Mouse (Mus musculus) CH12.LX (cell line): ENCODE data around the gene Chd1l. TPM values are rescaled to one million over a fixed set of nuclear protein-coding genes. Genes with fewer than 3 reads are reported as not detected.

Experiments used
- DNase-seq: peaks from one replicate; pipeline ENCODE4 v3.0.0-alpha.2; 2013; ENCODE audit errors: extremely low read depth
- H3K27ac ChIP-seq: 2 replicates; pipeline ENCODE4 v1.5.1; 2012; ENCODE audit warnings: low read depth, mild to moderate bottlenecking, control low read depth, moderate library complexity; ENCODE audit not compliant: insufficient read depth
- H3K27me3 ChIP-seq: replicated peaks from 2 replicates; pipeline ENCODE3; 2012; ENCODE audit warnings: inconsistent platforms
- H3K36me3 ChIP-seq, 2 experiments: replicated peaks in 1 of 2; 2 replicates each; pipeline versions ENCODE3 to v1.6.1; 2012; ENCODE audit warnings: inconsistent platforms in 1 of 2, low read length in 1 of 2, mild to moderate bottlenecking in 1 of 2, mixed read lengths in 1 of 2, moderate library complexity in 1 of 2; ENCODE audit not compliant: control insufficient read depth in 1 of 2, insufficient read depth in 1 of 2
- H3K4me1 ChIP-seq, 2 experiments: 2 replicates each; pipeline ENCODE4 v1.6.1; 2012; ENCODE audit warnings: inconsistent platforms in 1 of 2, moderate library complexity in 1 of 2; ENCODE audit not compliant: insufficient read depth in 2 of 2, control insufficient read depth in 1 of 2
- H3K4me2 ChIP-seq: 2 replicates; pipeline ENCODE4 v1.6.1; 2012; ENCODE audit warnings: low read depth, mild to moderate bottlenecking, control low read depth; ENCODE audit not compliant: poor library complexity, insufficient read depth, severe bottlenecking
- H3K4me3 ChIP-seq, 3 experiments: fragments of 150-350 bp in 1 of 3; sonication (generic) in 1 of 3; replicated peaks in 1 of 3; 2 replicates each; pipeline versions ENCODE3 to v1.5.1; 2011 to 2012; ENCODE audit warnings: low read depth in 2 of 3, low read length in 2 of 3, mild to moderate bottlenecking in 2 of 3, moderate library complexity in 2 of 3, control low read depth in 1 of 3, improper control_type of control experiment in 1 of 3, inconsistent platforms in 1 of 3, mixed read lengths in 1 of 3; ENCODE audit not compliant: poor library complexity in 1 of 3
- H3K79me2 ChIP-seq: replicated peaks from 2 replicates; pipeline ENCODE4 v1.6.1; 2012; ENCODE audit warnings: mild to moderate bottlenecking, moderate library complexity; ENCODE audit not compliant: control insufficient read depth, poor library complexity, insufficient read depth, severe bottlenecking; ENCODE audit errors: extremely low read depth
- H3K9ac ChIP-seq: 2 replicates; pipeline ENCODE4 v1.6.1; 2012; ENCODE audit warnings: low read depth, mild to moderate bottlenecking, control low read depth, moderate library complexity; ENCODE audit not compliant: insufficient read depth
- H3K9me3 ChIP-seq: replicated peaks from 2 replicates; pipeline ENCODE3; 2012; ENCODE audit warnings: low read length, inconsistent platforms, mixed read lengths
- CTCF ChIP-seq, 2 experiments: IDR thresholded peaks in 1 of 2; conservative IDR thresholded peaks in 1 of 2; 2 replicates each; pipeline ENCODE4 v1.5.1; 2011 to 2012; ENCODE audit warnings: low read depth in 2 of 2, low read length in 2 of 2, improper control_type of control experiment in 1 of 2, inconsistent platforms in 1 of 2, mild to moderate bottlenecking in 1 of 2, moderate library complexity in 1 of 2
- GABPA ChIP-seq: IDR thresholded peaks from 2 replicates; pipeline ENCODE4 v1.6.1; 2012; ENCODE audit warnings: low read depth, low read length, improper control_type of control experiment, inconsistent platforms; ENCODE audit not compliant: insufficient replicate concordance
- HCFC1 ChIP-seq: IDR thresholded peaks from 2 replicates; pipeline ENCODE4 v1.6.1; 2012; ENCODE audit warnings: low read depth, mild to moderate bottlenecking, inconsistent platforms, low read length, improper control_type of control experiment
- IRF4 ChIP-seq: IDR thresholded peaks from 2 replicates; pipeline ENCODE4 v1.6.1; 2014; ENCODE audit warnings: low read depth, mild to moderate bottlenecking, inconsistent platforms, low read length, improper control_type of control experiment
- MAX ChIP-seq: IDR thresholded peaks from 2 replicates; pipeline ENCODE4 v1.6.1; 2011; ENCODE audit warnings: low read length, improper control_type of control experiment
- MAZ ChIP-seq: IDR thresholded peaks from 2 replicates; pipeline ENCODE4 v1.6.1; 2012; ENCODE audit warnings: low read depth, mild to moderate bottlenecking, inconsistent platforms, low read length, improper control_type of control experiment, moderate library complexity
- MEF2A ChIP-seq: IDR thresholded peaks from 2 replicates; pipeline ENCODE4 v1.6.1; 2014; ENCODE audit warnings: low read depth, mild to moderate bottlenecking, inconsistent platforms, low read length, improper control_type of control experiment, borderline replicate concordance
- MXI1 ChIP-seq: IDR thresholded peaks from 2 replicates; pipeline ENCODE4 v1.6.1; 2011; ENCODE audit warnings: mild to moderate bottlenecking, low read depth, low read length, improper control_type of control experiment
- MYC ChIP-seq: IDR thresholded peaks from 2 replicates; pipeline ENCODE4 v1.6.1; 2011; ENCODE audit warnings: low read depth, mild to moderate bottlenecking, improper control_type of control experiment, low read length
- NRF1 ChIP-seq: IDR thresholded peaks from 2 replicates; pipeline ENCODE4 v1.6.1; 2014; ENCODE audit warnings: low read depth, mild to moderate bottlenecking, inconsistent platforms, low read length, improper control_type of control experiment, moderate library complexity
- SMC3 ChIP-seq: IDR thresholded peaks from 2 replicates; pipeline ENCODE4 v1.6.1; 2011; ENCODE audit warnings: low read depth, low read length, improper control_type of control experiment
- TBP ChIP-seq: conservative IDR thresholded peaks from 2 replicates; pipeline ENCODE4 v1.6.1; 2011; ENCODE audit warnings: low read depth, low read length, improper control_type of control experiment
- UBTF ChIP-seq: IDR thresholded peaks from 2 replicates; pipeline ENCODE4 v1.6.1; 2012; ENCODE audit warnings: low read depth, mild to moderate bottlenecking, inconsistent platforms, low read length, improper control_type of control experiment, moderate library complexity
- dilution Hi-C: fragments of 300-500 bp; cut with MboI; formaldehyde crosslinking; loops from 2 replicates; pipeline ENCODE4 v1.14.3; 2020; ENCODE audit warnings: low sequenced_read_pairs; ENCODE audit not compliant: extremely low pct_unique_long_range_greater_than_20kb, extremely low pct_ligation_motif_present
- in situ Hi-C: fragments of 300-500 bp; cut with MboI; formaldehyde crosslinking; loops from 3 replicates; pipeline ENCODE4 v1.14.3; 2019; ENCODE audit warnings: low sequenced_read_pairs, low pct_ligation_motif_present, low pct_unique_long_range_greater_than_20kb, mixed read lengths
- polyA plus RNA-seq: library from polyadenylated mRNA; unstranded; fragments of >175 nt; gene quantifications from 2 replicates; pipeline ENCODE4 v1.2.1, GENCODE M21; 2012; ENCODE audit warnings: low read depth; ENCODE audit not compliant: insufficient read length
- total RNA-seq, 2 experiments: library from RNA; depleted of rRNA; stranded (reverse); fragments of 300-350 nt in 1 of 2; fragments of >200 nt in 1 of 2; gene quantifications; 2 replicates each; pipeline ENCODE4 v1.2.3; 2012 to 2014

Chd1l gene
- total and polyA plus RNA-seq, 3 experiments = 24.7 to 29.0 (median 25.2) TPM

- peaks cover 32 to 90% of the 10 kb centered on the region in 2 experiments for H3K36me3 ChIP-seq
These were observed 19.3 kb downstream of the Chd1l start for GRCm38 (mm10) chr3:97590699-97591098.

DNA sequence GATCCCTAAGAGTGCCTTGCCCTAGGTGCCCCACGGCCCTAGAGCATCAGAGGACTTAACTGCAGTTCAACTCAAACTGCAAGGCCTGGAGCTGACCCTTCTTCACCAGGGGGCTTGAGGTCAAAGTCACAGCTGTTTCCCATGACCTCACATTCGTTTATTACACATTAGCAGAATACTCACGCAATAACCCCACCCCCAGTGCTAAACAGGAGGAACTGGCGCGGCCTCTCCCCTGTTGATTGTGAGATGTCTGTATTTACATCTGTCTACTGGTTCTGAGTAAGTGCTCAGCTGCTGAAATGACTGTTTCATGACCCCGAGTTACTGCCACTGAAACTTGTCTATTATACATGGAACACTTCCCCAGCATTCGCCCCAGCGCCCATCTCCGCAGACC, 22.3 kb downstream of the Chd1l start:
- Histone ChIP-seq H3K9me3 (no peaks in the 10 kb centered on the region), H3K27me3 (no peaks in the 10 kb centered on the region)
- dilution Hi-C loops = no loop called here
- no peak for TF ChIP-seq CTCF (conservative IDR thresholded peaks at IDR 0.05 in 1 of 2, IDR thresholded peaks at IDR 0.05 in 1 of 2; ENCODE audit: low read depth in 2 of 2, low read length in 2 of 2)
- no peak for TF ChIP-seq UBTF
- TF ChIP-seq SMC3 = no peak
- no peak for TF ChIP-seq GABPA
- no peak for TF ChIP-seq NRF1
- no peak for TF ChIP-seq IRF4
- no peak for TF ChIP-seq MAZ
- TF ChIP-seq MXI1 = no peak
- TF ChIP-seq MAX = no peak
- TF ChIP-seq MEF2A = no peak
- TF ChIP-seq, all 38 proteins: peak for 0
- Histone ChIP-seq H3K27ac (no peak overlapping the region), H3K4me3 (no peak overlapping the region), H3K4me2 (no peak overlapping the region), H3K79me2 (no peaks in the 10 kb centered on the region), H3K4me1 (no peaks in the 10 kb centered on the region), H3K9ac (no peak overlapping the region), H3K36me3 (peaks cover 40 to 94% of the 10 kb centered on the region in 2 experiments)
- in situ Hi-C loops = loop anchor here (25.0 kb wide), 1 partner anchor 650 kb away; the partner anchor contains the start of gene Gja8
- DNase-seq = no peak

More at GRCm38 (mm10) chr3:97590699-97591098, 19.3 kb downstream of the Chd1l start:
- dilution Hi-C loops = no loop called here
- no peak for TF ChIP-seq TBP
- TF ChIP-seq UBTF = no peak
- no peak for TF ChIP-seq MYC
- no peak for TF ChIP-seq HCFC1
- TF ChIP-seq MEF2A = no peak
- Histone ChIP-seq H3K27ac (no peak overlapping the region), H3K4me1 (no peaks in the 10 kb centered on the region), H3K4me2 (no peak overlapping the region), H3K9ac (no peak overlapping the region), H3K27me3 (no peaks in the 10 kb centered on the region), H3K9me3 (no peaks in the 10 kb centered on the region), H3K4me3 (no peak overlapping the region), H3K79me2 (no peaks in the 10 kb centered on the region)
- in situ Hi-C loops = loop anchor here (25.0 kb wide), 1 partner anchor 653 kb away; the partner anchor contains the start of gene Gja8
- DNase-seq = no peak
